Mouse (Mus musculus) neural tube, embryonic 11.5 days (tissue): ENCODE results near the gene Pappa2. TPM values are rescaled to one million over a fixed set of nuclear protein-coding genes. Genes with fewer than 3 reads are reported as not detected.

ENCODE experiments used
- ATAC-seq: fragments of 200-750 bp; cut with Nextera tagmentation; 2 replicates; pipeline ENCODE4 v1.8.0; 2017; ENCODE audit warnings: moderate number of reproducible peaks, mild to moderate bottlenecking, moderate TSS enrichment, moderate library complexity; ENCODE audit not compliant: insufficient read depth, low FRiP score, low TSS enrichment
- DNase-seq: peaks from one replicate; pipeline ENCODE4 v3.0.0-alpha.2; 2015; ENCODE audit warnings: low spot score
- H3K27ac ChIP-seq: fragments of 300-500 bp; sonication (generic); 2 replicates; pipeline ENCODE4 v1.5.1; 2014; ENCODE audit warnings: low read depth, mild to moderate bottlenecking, low read length
- H3K27me3 ChIP-seq: fragments of 300-500 bp; sonication (generic); 2 replicates; pipeline ENCODE4 v1.6.1; 2014; ENCODE audit warnings: mild to moderate bottlenecking, low read length, mixed read lengths; ENCODE audit not compliant: control insufficient read depth, insufficient read depth
- H3K36me3 ChIP-seq: fragments of 300-500 bp; sonication (generic); 2 replicates; pipeline ENCODE4 v1.6.1; 2014; ENCODE audit warnings: mild to moderate bottlenecking, low read length, moderate library complexity, mixed read lengths; ENCODE audit not compliant: control insufficient read depth, insufficient read depth
- H3K4me1 ChIP-seq: fragments of 300-500 bp; sonication (generic); 2 replicates; pipeline ENCODE4 v1.6.1; 2014; ENCODE audit warnings: low read length, mixed read lengths; ENCODE audit not compliant: control insufficient read depth, insufficient read depth
- H3K4me2 ChIP-seq: fragments of 300-500 bp; sonication (generic); 2 replicates; pipeline ENCODE4 v1.6.1; 2014; ENCODE audit warnings: low read depth, mild to moderate bottlenecking, moderate library complexity
- H3K4me3 ChIP-seq: fragments of 300-500 bp; sonication (generic); 2 replicates; pipeline ENCODE4 v1.5.1; 2014; ENCODE audit warnings: low read depth, low read length
- H3K9ac ChIP-seq: fragments of 300-500 bp; sonication (generic); 2 replicates; pipeline ENCODE4 v1.6.1; 2014; ENCODE audit warnings: mild to moderate bottlenecking, low read length
- H3K9me3 ChIP-seq: fragments of 300-500 bp; sonication (generic); 2 replicates; pipeline ENCODE4 v1.6.1; 2016; ENCODE audit warnings: low read length; ENCODE audit not compliant: control insufficient read depth
- WGBS: fragments of 180-500 bp; shearing (Covaris S2); extraction: QIAGEN DNeasy Blood & Tissue Kit; methylation state at CpG from one replicate; pipeline ENCODE4 v1.1.7; 2014; 5-methylcytosine and 5-hydroxymethylcytosine counted together
- polyA plus RNA-seq: library from polyadenylated mRNA; unstranded; fragments of >200 nt; fragmentation: Nextera tagmentation; extraction: Ambion mirVana; gene quantifications from 2 replicates; pipeline ENCODE4 v1.2.1, GENCODE M21; 2014

The Pappa2 gene
- polyA plus RNA-seq, 1 experiment from 2014 or later: 4.6 TPM

DNA sequence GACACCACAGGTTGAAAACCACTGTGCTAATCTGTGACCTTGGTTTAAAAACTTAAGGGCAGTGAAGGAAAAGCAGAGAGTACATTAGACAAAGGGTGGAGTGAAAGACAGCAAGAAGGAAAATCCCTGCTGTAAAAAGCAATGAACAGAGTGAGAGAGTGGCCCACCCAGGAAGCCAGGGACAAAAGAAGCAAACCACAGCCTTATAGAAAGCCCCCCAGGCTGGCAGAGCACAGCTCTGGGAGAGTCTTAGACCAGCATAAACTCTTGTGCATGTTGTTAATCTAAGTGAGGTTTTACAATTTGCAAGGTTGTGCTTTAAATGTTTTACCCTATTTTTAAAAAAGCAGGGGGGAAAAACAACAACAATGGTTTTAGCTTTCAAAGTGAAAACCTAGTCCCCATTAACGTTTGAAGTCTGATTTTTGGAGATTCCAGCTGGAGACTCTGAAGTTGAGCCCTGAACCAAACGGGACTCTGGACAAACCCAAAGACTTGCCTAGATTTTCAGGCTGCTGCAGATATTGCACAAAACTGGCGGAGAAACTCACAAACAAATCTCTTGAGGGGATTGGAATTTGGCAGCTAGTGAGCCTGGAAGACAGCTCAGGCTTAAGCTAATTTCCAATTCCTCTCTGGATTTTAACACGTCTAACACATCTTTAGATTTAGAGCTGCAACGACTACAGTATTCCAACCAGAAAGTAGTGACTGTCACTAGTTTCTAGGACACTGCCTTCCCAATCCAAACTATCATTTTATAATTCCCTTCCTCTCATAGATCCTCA, 241.0 kb downstream of the Pappa2 start:
- WGBS: 42% methylated on average over 5 of the region's 5 CpGs
- no peak for ATAC-seq

DNA sequence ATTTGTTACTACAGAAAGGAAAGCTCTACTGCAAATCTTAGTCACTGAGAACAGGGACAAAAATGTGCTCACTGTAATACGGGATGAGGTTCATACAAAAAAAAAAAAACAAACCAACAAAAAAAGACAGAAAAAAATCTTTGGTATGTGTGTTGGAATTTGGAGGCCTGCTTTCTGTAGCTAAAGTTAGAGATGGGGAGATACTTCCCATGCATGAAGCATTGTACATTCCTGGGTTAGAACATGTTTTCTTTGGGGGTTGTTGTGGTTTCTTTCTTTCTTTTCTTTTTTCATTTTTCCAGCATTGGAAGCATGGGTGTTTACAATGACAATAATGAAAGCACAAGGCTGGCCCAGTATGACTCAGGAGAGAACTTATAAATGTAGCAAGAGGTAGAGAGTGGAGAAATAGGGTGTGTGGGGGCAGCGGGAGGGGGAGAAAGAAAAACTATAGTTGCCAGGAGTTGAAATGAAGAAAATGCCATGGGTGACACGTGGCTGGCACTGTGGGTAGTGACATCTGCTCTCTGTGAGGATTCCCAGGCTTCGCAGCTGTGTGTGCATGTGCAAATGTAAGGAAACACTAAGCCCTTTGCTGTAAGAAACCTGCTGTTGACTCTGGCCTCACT, 247.3 kb downstream of the Pappa2 start:
- 68% methylated on average over 4 of the region's 4 CpGs for WGBS

More for the DNA sequence above, 241.0 kb downstream of the Pappa2 start:
- Histone ChIP-seq H3K27ac (no peak overlapping the region), H3K9me3 (no peaks in the 10 kb centered on the region), H3K4me1 (no peaks in the 10 kb centered on the region), H3K4me2 (no peak overlapping the region), H3K4me3 (no peak overlapping the region), H3K9ac (no peak overlapping the region), H3K36me3 (no peaks in the 10 kb centered on the region), H3K27me3 (no peaks in the 10 kb centered on the region)
- no peak for DNase-seq

DNA sequence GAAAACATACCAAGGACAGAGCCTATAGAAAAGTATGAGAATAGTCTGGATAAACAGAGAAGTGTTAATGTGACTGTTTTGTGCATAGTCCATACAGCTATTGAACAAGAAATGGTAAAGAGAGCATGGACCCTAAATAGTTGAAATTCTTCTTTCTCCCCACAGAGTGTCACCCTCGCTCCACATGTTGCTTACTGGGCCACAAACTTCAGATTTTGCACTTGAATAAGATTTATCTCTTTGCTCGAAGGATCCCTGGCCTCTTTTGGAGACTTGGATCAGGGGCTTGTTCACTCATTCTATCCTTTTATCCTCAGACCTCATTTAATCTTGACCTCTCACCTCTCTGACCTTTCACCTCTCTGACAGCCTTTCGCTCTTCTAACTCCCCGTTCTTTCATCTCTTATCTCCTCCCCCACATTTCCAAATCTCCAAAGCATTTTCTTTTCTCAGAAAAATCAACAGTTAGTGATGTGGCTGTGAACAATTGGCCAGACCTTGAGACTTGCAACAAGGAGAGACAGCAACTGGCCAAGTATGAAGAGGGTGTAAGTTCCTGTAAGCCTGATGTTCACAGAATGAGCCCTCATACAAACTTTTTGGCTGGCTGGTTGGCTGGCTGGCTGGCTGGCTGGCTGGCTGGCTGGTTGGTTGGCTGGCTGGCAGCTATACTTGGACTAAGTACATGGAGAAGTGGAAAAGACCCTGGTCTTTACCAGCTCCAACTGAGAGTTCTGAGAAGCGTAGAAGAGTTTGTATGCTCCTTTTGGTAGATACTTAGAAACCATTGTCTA, 266.8 kb downstream of the Pappa2 start:
- Histone ChIP-seq H3K4me3 (no peak overlapping the region), H3K27me3 (no peaks in the 10 kb centered on the region), H3K36me3 (no peaks in the 10 kb centered on the region), H3K9ac (no peak overlapping the region), H3K9me3 (no peaks in the 10 kb centered on the region), H3K27ac (no peak overlapping the region), H3K4me1 (no peaks in the 10 kb centered on the region), H3K4me2 (no peak overlapping the region)
- ATAC-seq: no peak
- WGBS: 45% methylated on average over 5 of the region's 5 CpGs
- peak; percentile 31 for DNase-seq

More for the DNA sequence above, 247.3 kb downstream of the Pappa2 start:
- Histone ChIP-seq H3K27me3 (no peaks in the 10 kb centered on the region), H3K9ac (no peak overlapping the region), H3K4me3 (no peak overlapping the region), H3K4me1 (no peaks in the 10 kb centered on the region), H3K27ac (no peak overlapping the region), H3K4me2 (no peak overlapping the region), H3K36me3 (no peaks in the 10 kb centered on the region), H3K9me3 (no peaks in the 10 kb centered on the region)
- DNase-seq: no peak
- no peak for ATAC-seq

GRCm38 (mm10) chr1:158701336-158701735, 279.0 kb downstream of the Pappa2 start:
- DNase-seq: no peak
- Histone ChIP-seq H3K9ac (no peak overlapping the region), H3K4me2 (no peak overlapping the region), H3K4me1 (no peaks in the 10 kb centered on the region), H3K9me3 (no peaks in the 10 kb centered on the region), H3K27me3 (no peaks in the 10 kb centered on the region), H3K36me3 (no peaks in the 10 kb centered on the region), H3K27ac (no peak overlapping the region), H3K4me3 (no peak overlapping the region)
- WGBS: 90% methylated on average over 1 of the region's 1 CpGs
- no peak for ATAC-seq

- ATAC-seq (no peak), DNase-seq (no peak)
- Histone ChIP-seq H3K4me3 (no peak overlapping the region), H3K4me1 (no peaks in the 10 kb centered on the region), H3K27ac (no peak overlapping the region), H3K36me3 (no peaks in the 10 kb centered on the region), H3K9ac (no peak overlapping the region), H3K4me2 (no peak overlapping the region), H3K9me3 (no peaks in the 10 kb centered on the region), H3K27me3 (no peaks in the 10 kb centered on the region)
- 81% methylated on average over 2 of the region's 2 CpGs for WGBS
Observed at GRCm38 (mm10) chr1:158700147-158700546, 280.1 kb downstream of the Pappa2 start.

GRCm38 (mm10) chr1:158699276-158699675, 281.0 kb downstream of the Pappa2 start:
- H3K27me3 ChIP-seq: no peaks in the 10 kb centered on the region
- no peak overlapping the region for H3K4me3 ChIP-seq
- DNase-seq: no peak
- no peak overlapping the region for H3K4me2 ChIP-seq
- no peak for ATAC-seq
- 84% methylated on average over 2 of the region's 2 CpGs for WGBS
- no peaks in the 10 kb centered on the region for H3K36me3 ChIP-seq
- no peaks in the 10 kb centered on the region for H3K9me3 ChIP-seq
- no peaks in the 10 kb centered on the region for H3K4me1 ChIP-seq
- no peak overlapping the region for H3K9ac ChIP-seq
- no peak overlapping the region for H3K27ac ChIP-seq

GRCm38 (mm10) chr1:158697859-158698569, 282.3 kb downstream of the Pappa2 start:
- Histone ChIP-seq H3K9ac (no peak overlapping the region), H3K36me3 (no peaks in the 10 kb centered on the region), H3K4me2 (no peak overlapping the region), H3K27ac (no peak overlapping the region), H3K4me3 (no peak overlapping the region), H3K9me3 (no peaks in the 10 kb centered on the region), H3K27me3 (no peaks in the 10 kb centered on the region), H3K4me1 (no peaks in the 10 kb centered on the region)
- 87% methylated on average over 10 of the region's 10 CpGs for WGBS
- ATAC-seq: no peak
- DNase-seq: no peak

GRCm38 (mm10) chr1:158697423-158697822, 282.9 kb downstream of the Pappa2 start:
- H3K9ac ChIP-seq: no peak overlapping the region
- H3K36me3 ChIP-seq: no peaks in the 10 kb centered on the region

More at GRCm38 (mm10) chr1:158697423-158697822, 282.9 kb downstream of the Pappa2 start:
- H3K4me2 ChIP-seq: no peak overlapping the region
- DNase-seq (no peak), ATAC-seq (no peak)
- no peaks in the 10 kb centered on the region for H3K27me3 ChIP-seq
- no peak overlapping the region for H3K4me3 ChIP-seq
- WGBS: 66% methylated on average over 3 of the region's 3 CpGs
- no peaks in the 10 kb centered on the region for H3K4me1 ChIP-seq
- H3K9me3 ChIP-seq: no peaks in the 10 kb centered on the region
- H3K27ac ChIP-seq: no peak overlapping the region
